Mouse (Mus musculus): ENCODE data around the gene Slc5a1.

Slc5a1 gene

DNA sequence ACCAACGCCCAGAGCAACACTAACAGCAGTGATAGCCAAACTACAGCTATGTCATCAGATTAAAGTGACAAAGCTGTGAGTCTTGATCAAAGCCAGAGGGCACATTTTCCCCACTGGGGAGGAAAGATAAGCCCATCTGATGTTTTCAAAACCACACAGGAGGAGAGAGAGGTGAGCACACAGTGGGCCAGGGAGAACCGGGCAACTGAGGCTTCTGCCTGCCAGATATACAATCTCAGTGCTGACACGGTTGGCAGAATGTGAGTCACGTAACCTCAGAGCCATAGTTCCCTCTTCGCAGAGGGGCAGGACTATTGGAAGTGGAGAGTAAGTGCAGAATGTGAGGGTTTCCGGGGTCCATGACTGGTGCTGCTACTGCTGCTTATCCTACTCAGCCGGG, 89.5 kb downstream of the Slc5a1 start:
- DNase-seq (ENCODE audit: low read depth, low spot score) = no peak

DNA sequence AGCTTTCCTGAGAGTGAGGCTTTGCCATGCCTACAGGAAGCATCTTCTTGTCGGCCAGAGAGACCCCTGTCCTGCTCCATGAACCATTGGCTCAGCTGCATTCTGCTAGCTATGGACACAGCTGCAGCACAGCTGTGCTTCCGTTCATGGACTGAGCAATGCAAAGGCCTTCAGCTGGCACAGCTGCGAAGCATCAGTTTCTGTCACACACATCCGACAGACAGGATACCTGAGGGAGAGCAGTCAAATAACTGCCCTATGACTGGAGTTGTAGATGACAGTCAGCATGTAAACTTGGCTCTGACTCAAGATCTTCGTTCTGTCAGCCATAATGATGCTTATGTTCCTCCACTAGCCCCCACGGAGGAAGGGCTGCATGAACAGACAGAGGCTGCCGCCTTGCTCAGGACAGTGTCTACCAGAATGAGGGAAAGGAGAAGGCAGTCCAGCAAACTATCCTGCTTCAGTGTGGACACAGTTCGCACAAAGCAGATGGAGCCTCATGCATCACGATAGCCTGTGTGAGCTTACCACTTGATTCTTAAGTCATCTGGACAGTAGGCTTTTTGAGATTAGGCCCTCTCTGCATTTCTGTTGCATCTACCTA, 91.3 kb downstream of the Slc5a1 start:
- DNase-seq (ENCODE audit: low read depth, low spot score) = no peak

DNA sequence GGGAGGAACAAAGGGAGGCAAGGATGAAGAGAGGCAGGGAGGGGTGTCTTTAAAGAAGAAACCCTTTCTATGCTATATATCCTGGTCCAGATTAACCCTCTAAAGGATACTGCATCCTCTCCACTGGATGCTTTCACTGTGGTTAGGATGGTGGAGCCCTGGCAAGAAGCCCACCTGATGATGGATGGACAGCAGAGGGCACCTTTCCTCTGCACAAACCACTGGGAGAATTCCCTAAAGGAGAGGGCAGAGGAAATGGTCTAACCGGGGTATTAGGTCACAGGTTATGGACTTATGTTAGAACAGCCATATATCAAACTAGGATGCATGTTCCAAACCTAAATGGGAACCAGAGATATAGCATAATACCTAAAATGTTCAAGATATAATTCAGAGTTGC, 96.1 kb downstream of the Slc5a1 start:
- DNase-seq (ENCODE audit: low read depth, low spot score) = no peak

DNA sequence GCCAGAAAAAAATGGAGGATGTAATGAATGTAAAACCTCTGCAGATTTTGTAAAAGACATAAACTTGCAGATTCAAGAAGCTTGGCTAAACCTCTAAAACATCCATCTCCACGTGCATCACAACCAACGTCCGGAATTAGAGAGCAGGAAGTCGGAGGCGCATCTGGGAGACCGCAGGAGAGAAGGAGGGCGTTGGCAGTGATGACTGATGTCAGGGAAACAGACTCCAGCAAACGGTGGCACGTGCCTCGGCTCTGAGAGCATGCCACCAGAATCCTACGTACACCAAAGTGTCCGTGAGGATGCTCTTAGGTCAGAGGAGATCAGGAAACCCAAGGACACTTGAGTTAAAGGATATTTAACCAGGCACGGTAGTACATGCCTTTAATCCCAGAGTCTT, 97.7 kb downstream of the Slc5a1 start:
- DNase-seq (ENCODE audit: low read depth, low spot score) = no peak

DNA sequence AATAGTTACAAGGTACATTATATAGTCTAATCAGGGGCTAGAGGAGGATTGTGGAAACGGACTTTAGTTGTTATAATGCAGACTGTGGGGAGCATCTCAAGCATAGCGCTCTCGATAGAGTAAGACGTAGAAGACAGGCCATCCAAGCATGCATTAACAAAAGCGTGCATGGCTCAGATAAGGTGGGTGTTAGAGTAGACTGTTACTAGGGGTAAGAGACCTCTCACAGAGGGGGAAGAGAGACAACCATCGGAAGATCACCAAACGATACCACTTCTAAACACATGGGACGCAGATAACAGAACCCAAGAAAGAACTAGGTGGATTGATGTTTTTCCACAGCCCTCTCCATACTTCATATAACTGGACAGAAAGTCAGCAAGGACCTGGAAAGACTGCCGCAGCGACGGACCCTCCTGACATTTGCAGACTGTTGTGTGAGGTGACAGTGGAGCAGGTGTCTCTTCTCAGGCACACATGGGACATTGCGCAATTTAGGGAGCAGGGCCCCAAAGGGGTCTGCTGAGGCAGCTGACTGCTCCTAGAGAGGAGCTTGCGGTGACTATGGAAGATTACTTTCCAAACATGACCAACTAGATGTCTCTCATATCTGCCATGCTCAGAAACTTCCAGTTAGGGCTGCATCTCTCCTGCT, 98.6 kb downstream of the Slc5a1 start:
- no peak for DNase-seq (ENCODE audit: low read depth, low spot score)

DNA sequence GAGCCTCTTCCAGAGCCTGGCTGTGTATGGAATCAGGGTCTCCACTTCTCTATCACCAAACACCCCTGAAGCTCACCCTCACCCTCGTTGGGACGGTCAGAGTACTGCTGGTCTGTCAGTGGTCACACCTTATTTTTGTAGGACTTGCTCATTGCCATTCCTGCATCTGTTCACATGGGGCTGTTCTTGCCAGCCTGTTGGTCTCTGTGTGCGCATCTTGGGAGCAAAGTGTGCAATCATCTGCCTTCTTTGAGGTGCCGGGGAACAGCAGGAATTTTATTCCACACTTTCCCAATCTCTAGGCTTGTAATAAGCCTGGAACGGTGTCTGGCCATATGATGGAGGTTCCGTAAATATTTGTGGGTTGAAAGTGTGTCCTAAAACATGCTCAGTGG, 99.1 kb downstream of the Slc5a1 start:
- no peak for DNase-seq (ENCODE audit: low read depth, low spot score)

DNA sequence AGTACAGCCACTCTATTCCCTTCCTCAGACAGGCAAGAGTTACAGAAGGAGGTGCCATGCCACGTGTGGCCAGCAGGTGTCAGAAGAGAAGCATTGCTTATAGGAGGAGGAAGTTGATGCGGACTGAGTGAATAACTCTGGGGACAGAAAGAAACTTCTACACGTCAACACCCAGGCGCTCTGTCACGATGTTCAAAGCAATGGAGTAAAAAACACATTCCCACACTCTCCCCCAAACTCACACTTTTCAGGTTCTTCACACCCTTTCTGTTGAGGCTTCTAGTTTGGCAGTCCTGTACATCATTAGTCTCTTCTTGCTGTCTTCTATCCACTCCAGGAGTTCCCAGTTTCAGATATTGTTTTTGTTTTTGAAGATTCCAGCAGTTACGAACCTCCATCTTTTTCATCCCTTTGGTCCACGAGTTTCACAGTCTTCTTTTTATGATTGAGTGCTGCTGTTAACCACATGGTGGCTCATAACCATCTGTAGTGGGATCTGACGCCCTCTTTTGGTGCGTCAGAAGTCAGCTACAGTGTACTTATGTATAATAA, 99.7 kb downstream of the Slc5a1 start:
- peak; percentile 38 for DNase-seq (ENCODE audit: low read depth, low spot score)

DNA sequence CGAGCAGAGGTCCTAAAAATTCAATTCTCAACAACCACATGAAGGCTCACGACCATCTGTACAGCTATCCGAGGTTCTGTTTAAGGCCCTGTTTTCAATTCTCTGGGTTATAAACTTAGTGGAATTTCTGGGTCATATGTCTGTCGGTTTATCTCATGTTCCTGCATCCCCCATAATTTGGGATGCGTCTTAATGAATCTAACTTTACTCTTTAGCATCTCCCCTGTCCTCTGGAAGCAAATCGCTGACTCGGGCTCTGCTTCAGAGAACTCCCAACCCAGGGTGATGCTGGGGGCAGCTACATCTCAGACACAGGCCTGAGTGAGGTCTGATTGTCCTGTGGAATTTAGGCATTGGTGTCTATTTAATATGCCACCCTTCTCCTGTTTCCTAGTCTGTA, 100.3 kb downstream of the Slc5a1 start:
- DNase-seq (ENCODE audit: low read depth, low spot score) = no peak

DNA sequence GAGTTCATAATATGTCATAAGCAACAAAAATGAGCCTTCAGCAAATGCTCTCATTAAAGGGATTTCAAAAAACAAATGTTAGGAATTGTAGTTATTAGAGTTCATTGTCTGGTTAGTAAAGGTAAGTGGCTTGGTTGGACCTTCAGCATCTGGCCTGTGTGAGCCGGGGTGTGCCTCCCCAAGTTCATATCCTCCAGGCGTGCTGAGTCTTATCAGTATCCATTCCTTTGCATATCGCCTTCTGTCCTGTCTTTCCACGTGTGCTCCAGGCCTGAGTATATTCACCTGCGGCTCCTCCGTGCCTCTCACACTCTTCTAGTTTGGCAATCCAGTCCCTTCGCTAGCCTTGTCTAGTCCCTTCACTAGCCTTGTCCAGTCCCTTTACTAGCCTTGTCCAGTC, 102.3 kb downstream of the Slc5a1 start:
- no peak for DNase-seq (ENCODE audit: low read depth, low spot score)

DNA sequence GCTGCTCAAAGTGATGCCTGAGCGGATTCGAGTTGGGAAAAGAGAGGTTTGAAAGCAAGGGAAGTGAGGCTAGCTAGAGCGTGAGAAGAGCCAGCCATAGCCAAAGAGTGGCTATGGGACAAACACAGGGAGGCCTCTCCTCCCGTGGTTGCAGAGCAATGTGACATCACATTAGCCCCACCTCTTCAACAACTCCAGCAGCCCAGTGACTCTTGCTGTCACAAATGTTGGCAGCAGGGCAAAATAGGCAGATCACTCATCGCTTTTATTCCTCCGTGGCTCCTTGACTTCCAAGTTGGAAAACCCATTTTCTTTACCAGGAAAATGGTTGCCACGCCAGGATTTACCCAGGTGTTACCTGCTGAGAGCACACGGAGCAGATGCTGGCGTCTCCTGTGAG, 103.1 kb downstream of the Slc5a1 start:
- no peak for DNase-seq (ENCODE audit: low read depth, low spot score)

DNA sequence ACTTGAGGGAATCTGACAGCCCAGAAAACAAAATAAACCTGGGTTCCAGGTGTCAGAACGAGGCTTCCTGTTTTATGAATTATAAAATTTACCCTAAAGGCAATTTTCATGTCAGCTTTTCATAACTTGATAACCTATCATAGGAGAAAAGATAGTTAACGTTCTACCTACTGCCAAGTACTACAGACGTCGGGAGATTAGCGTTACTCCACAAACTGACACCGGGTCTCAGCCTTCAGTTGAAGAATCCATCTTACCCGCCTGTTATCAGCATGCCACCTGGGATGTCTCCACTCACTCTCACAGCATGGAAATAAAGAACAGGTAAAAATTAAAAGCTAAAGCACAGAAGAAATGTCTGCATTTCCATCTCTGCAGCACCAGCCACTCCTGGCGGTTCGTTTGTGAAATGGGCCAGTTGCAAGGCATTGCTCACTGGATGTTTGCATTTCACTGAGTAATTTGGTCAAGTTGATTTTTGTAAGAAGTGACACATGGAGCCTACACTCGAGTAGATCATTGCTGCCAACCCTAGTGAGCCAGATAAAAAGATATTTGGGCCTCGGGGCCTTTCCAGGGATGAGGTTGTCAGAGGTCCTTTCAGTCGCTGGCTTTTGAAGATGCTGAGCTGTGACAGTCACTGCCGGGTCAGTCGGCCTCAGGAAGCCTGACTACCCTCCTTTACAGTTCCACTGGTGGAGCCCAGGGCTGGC, 104.7 kb downstream of the Slc5a1 start:
- no peak for DNase-seq (ENCODE audit: low read depth, low spot score)

DNA sequence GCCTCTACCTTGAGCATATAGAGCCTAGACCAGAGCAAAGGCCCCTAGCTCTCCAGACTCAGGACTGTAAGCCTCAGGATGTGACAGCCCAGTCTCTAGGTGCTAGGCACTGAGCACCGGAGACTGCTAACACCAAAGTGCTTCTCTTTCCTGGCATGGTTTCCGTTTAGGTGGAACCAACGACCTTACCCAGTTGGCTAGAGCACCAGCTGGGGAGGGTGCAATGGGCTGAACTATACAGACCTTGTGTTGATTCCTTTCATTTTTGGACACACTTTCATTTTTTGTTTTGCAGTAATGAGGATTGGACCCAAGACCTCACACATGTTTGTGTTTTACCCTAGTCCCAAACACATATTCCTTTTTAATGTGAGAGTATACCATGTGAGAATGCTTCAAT, 106.5 kb downstream of the Slc5a1 start:
- no peak for DNase-seq (ENCODE audit: low read depth, low spot score)

DNA sequence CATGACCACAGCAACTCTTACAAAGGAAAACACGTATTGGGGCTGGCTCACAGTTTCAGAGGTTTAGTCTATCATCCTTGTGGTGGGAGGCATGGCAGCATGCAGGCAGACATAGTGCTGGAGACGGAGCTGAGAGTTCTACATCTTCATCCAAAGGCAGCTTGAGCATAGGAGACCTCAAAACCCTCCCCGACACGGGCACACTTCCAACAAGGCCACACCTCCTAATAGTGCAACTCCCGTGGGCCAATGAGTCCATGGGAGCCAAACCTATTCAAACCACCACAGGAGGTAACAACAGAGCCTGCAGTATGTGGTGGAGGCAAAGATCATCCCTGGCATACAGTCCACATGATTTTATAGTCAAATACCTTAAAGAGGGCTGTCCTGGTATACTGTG, 107.2 kb downstream of the Slc5a1 start:
- no peak for DNase-seq (ENCODE audit: low read depth, low spot score)

All from retina, adult 2 months (tissue).